Mouse (Mus musculus) urinary bladder, postnatal 36 days (tissue): ENCODE data around the gene Mgat4a.

ENCODE experiments used
- DNase-seq, 2 experiments: peaks; one replicate each; pipeline ENCODE4 v3.0.0; 2022; ENCODE audit warnings: low spot score in 2 of 2, mixed read lengths in 1 of 2

Gene Mgat4a

GRCm38 (mm10) chr1:37495698-37496321 is 45.0 kb downstream of the Mgat4a start:
- DNase-seq = no peak

- no peak for DNase-seq
These were observed 45.7 kb downstream of the Mgat4a start for GRCm38 (mm10) chr1:37495104-37495503.

- no peak for DNase-seq
These were observed 49.1 kb downstream of the Mgat4a start for GRCm38 (mm10) chr1:37491672-37492071.

- DNase-seq = no peak
These were observed 50.1 kb downstream of the Mgat4a start for GRCm38 (mm10) chr1:37490691-37491212.

- no peak for DNase-seq
These were observed 52.3 kb downstream of the Mgat4a start for GRCm38 (mm10) chr1:37488531-37488930.

GRCm38 (mm10) chr1:37486994-37487393 is 53.8 kb downstream of the Mgat4a start:
- no peak for DNase-seq

DNA sequence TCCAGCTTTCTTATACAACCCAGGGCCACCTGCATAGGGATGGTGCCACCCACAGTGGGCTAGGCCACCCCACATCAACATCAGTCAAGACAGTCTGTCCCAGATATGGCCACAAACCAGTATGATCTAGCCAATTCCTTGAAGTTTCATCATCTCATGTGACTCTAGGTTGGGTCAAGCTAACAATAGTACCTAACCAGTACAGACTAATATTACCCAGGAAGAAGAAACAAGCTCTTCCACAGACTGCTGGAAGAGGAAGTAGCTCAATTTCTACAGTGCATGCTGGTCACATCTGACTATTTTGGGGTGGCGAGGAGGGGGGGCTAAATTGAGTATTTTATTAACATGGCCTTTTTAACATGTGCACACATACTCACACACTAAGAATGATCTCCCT is 54.4 kb downstream of the Mgat4a start:
- no peak for DNase-seq

DNA sequence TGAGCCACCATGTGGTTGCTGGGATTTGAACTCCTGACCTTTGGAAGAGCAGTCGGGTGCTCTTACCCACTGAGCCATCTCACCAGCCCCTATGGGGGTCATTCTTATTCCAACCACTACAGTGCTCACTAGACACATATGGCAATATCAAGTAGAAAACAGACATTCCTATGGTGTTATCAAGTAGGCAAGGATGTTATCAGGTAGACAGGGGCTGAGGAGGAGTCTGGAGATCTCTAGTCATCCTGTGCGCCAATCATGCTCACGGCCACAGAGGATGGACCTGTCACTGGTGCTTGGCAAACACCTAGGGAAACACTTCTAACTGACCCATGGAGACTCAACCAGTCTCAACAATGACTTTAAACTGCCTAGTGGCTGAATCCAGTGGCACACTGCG is 56.2 kb downstream of the Mgat4a start:
- DNase-seq = no peak

DNA sequence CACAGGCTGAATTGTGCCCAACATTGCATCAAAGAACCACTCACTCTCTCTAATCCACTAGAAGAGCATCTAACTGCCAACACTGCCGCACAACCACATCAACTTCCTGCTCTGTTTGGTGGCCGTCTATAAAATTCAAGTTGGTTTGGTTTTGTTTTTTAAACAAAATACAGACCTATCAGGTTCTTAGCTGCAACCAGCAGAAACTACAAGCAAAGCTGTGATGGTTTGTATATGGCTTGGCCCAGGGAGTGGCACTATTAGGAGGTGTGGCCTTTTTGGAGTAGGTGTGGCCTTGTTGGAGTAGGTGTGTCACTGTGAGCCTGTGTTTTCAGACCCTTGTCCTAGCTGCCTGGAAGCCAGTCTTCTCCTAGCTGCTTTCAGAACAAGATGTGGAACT is 59.5 kb downstream of the Mgat4a start:
- DNase-seq = no peak

GRCm38 (mm10) chr1:37480731-37481130 is 60.1 kb downstream of the Mgat4a start:
- no peak for DNase-seq

DNA sequence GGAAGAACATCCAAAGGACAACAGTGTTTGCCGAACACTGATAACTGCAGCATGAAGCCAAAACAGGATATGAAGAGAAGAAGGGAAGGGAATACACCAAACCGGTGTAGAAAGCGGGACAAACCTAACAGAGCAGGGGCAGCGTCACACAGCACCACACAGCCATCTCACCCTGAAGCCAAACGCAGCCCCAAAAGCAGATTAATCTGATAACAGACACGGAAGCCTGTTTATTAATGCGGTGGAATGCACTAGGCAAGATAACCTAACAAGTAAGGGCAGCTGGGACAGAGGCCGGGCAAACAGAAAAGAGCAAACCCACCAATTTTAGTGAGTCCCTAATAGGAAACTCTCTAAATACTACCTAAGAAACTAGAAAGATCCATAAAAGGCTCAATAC is 61.1 kb downstream of the Mgat4a start:
- no peak for DNase-seq

DNA sequence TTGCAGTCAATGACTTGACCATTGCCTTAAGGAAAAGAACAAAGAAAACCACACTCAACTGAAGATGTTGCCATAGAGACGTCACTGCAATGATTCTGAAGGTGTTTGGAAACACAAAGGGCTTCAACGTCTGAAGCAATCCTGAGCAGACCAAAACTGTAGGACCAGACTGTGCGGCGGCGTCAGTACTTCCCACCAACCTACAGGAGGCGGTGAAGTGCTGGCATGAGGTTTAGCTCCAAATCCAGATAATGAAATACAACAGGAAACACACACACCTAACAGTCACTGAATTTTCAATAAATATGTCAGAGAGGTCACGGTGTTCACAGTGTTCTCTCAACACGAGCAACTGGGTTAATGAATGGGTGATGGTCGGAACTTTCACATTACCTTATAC is 61.7 kb downstream of the Mgat4a start:
- DNase-seq = no peak

DNA sequence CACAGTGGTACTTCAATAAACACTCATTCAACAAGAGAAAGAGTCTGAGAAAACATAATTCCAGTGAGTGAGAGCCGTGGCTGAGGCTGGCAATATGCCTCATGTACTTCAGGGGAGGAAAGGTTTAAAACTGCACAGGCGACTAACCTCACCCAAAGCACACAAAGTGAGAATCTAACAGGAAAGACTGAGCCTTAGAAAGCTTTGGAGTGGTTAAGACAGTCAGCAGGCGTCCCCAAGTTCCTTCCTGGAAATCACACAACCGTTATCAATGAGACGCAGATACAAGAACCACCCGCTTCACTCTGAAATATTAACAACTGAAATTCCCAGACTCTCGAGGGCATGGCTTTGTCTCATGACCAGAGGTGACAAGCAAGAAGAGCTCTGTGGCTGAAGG is 62.4 kb downstream of the Mgat4a start:
- DNase-seq = no peak

GRCm38 (mm10) chr1:37477928-37478327 is 62.9 kb downstream of the Mgat4a start:
- no peak for DNase-seq

DNA sequence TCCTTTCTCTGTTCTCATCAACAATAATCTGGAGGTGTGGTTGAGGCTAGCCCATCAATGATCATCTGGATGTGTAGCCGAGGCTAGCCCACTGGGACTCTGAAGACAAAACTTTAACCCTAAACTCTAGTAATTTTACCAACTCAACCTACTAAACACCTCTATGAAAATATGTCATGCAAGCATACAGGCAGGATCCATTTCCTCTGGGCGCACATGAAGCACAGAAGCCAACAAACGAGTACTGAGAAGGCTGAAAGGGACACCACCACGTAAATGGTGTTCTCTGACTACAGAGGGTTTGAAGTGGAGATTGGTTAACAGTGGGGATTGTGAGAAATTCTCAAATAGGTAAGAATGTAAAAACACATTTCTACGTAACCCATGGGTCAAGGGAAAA is 63.6 kb downstream of the Mgat4a start:
- no peak for DNase-seq

GRCm38 (mm10) chr1:37475312-37475711 is 65.5 kb downstream of the Mgat4a start:
- DNase-seq = no peak

DNA sequence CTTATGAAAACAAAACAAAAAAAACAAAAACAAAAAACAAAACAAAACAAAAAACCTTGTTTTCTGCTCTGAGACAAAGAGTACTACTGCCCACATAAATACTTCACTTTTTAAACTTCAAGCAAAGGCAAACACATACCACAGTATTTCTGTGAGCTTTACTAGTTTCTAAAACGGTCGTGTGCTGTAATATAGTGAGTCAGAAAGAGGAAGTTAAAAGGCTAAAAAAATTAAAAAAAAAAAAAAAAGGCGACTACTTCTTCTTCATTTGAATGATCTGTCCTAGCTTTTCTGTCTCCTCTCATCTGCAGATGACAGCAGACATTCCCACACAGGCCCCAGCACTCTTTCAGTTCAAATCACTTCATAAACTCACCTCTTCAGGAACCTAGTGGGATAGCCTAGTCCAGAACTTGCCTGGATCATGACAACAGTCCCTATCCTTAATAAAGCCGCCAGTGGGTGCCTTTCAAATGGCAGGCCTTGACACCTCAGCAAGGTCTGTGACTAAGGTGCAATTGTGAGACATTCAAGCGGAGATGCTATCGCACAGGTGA is 66.1 kb downstream of the Mgat4a start:
- no peak for DNase-seq

GRCm38 (mm10) chr1:37474046-37474445 is 66.8 kb downstream of the Mgat4a start:
- no peak for DNase-seq

DNA sequence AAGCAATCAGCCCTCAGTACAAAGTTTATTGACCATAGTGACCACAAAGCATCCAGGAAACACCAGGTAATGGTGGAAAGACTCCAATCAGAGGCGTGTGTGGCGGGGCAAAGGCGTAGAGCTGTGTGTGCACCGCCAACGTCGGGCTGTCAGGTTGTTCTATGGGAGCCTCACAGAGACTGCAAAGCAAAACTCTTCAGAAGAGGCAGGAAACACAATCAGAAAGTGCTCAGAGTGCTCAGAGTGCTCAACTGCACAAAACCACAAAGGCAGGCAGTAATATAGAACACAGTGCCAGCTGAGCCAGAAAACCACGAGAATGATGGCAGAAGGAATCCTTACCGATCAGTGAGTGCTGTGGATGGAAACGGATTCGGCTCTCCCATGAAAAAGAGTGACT is 67.6 kb downstream of the Mgat4a start:
- no peak for DNase-seq

DNA sequence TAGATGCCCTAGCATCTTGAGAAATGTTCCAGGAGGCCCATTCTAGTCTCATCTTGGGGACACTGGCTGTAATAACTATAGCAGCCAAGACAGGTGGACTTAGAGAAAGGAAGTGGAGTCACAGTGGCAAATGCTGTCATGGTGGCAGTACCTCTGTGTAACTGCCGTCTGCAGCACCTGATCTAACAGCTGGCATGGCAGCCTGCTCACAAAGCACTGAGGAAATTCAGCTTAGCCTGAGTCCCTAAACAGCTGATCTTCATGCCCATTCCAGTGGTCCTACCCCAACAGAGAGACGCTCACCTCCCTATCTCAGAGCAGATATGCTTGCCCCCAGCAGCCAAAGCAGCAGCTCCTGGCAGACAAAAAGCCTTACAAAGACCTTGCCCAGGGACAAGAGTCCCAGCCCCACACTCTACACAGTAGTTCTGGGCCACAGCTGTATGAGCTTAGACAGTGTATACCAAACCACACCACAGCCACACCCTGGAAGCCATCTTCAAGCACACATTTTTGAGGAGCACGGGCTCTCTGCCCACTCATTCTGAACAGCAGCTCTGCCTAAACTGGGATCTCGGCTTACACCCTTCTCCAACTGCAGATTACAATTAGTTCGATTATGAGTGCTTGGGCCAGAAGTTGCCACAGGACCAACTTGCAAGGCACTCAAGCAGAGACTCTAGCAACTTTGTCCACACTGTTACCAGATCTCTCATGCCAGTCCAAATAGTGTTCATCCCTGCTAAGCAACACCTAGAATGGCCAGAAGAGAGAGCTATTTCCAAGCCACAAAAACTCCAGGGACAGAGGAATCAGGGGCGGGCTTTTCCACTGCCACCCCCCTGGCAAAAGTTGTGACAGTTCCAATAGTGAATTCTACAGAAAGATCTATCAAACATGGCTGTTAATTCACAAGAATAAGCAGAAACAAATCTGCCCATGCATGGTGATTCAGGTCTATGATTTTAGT is 69.4 kb downstream of the Mgat4a start:
- DNase-seq = no peak

GRCm38 (mm10) chr1:37469007-37469406 is 71.8 kb downstream of the Mgat4a start:
- DNase-seq = no peak

GRCm38 (mm10) chr1:37467806-37468205 is 73.0 kb downstream of the Mgat4a start:
- DNase-seq = no peak
